Mouse (Mus musculus): ENCODE data around the gene Krtap1-5. TPM values are rescaled to one million over a fixed set of nuclear protein-coding genes. Genes with fewer than 3 reads are reported as not detected.
"Not testable (repeated sequence)": the region's sequence is repeated elsewhere in the genome, so short reads cannot be mapped to it uniquely, and the experiment has no call there.

The Krtap1-5 gene
- polyA plus RNA-seq (2015; fragmentation: Nextera tagmentation; extraction: Ambion mirVana): not detected in 2 replicates

GRCm38 (mm10) chr11:99580636-99581035, at the start of gene Krtap1-5:
Gene Krtap1-5, minus strand, starts transcription at chr11:99581016.
- Histone ChIP-seq H3K4me3 (replicated peaks) (no peak within 1 kb of the TSS), H3K27me3 (no peaks in the 10 kb centered on the region), H3K27ac (replicated peaks) (no peak within 1 kb of the TSS), H3K36me3 (replicated peaks) (no peaks in the 10 kb centered on the region), H3K9ac (no peak within 1 kb of the TSS), H3K9me3 (replicated peaks) (no peaks in the 10 kb centered on the region), H3K4me2 (no peak within 1 kb of the TSS), H3K4me1 (replicated peaks) (no peaks in the 10 kb centered on the region)
- ATAC-seq (ENCODE audit: insufficient read depth): no peak
- WGBS (ENCODE audit: insufficient replicate concordance): 72% methylated on average over 6 of the region's 6 CpGs

DNA sequence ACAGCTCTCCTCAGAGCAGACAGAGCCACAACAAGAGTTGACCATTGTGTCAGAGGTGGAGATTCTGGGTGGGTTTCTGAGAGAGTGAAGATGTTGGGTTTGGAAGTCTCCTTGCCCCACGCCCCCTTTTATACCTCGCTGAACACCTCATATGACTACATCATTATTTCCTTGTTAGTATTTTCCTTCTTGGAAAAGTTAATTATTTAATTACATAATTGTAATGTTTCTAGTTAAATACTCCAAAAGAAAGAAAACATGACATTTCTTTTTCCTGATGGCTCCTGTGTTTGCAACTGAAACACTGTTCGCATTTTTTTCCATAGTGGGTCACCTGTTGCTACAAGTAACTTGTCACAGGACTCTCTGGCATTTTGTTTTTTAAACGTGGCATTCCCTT, 47.3 kb upstream of the Krtap1-5 start, which contains the start of gene Krtap4-1:
Krtap4-1 (minus strand) TSS at position 101 of the 400 bp plus-strand sequence.
- H3K9me3 ChIP-seq (replicated peaks): no peaks in the 10 kb centered on the region
- H3K27ac ChIP-seq (replicated peaks): no peak within 1 kb of the TSS
- no peak within 1 kb of the TSS for H3K4me2 ChIP-seq
- no peak for ATAC-seq (ENCODE audit: insufficient read depth)
- no peak within 1 kb of the TSS for H3K9ac ChIP-seq
- no peaks in the 10 kb centered on the region for H3K4me1 ChIP-seq (replicated peaks)
- H3K4me3 ChIP-seq (replicated peaks): no peak within 1 kb of the TSS
- 60% methylated on average over 4 of the region's 4 CpGs for WGBS (ENCODE audit: insufficient replicate concordance)
- H3K36me3 ChIP-seq (replicated peaks): no peaks in the 10 kb centered on the region
- H3K27me3 ChIP-seq: no peaks in the 10 kb centered on the region

- H3K9me3 ChIP-seq (replicated peaks): no peaks in the 10 kb centered on the region
- no peak within 1 kb of the TSS for H3K4me3 ChIP-seq (replicated peaks)
- H3K27me3 ChIP-seq: no peaks in the 10 kb centered on the region
- WGBS (ENCODE audit: insufficient replicate concordance): 68% methylated on average over 2 of the region's 2 CpGs
- no peak within 1 kb of the TSS for H3K27ac ChIP-seq (replicated peaks)
- no peak for ATAC-seq (ENCODE audit: insufficient read depth)
- no peak within 1 kb of the TSS for H3K4me2 ChIP-seq
- no peaks in the 10 kb centered on the region for H3K4me1 ChIP-seq (replicated peaks)
- H3K36me3 ChIP-seq (replicated peaks): no peaks in the 10 kb centered on the region
- H3K9ac ChIP-seq: no peak within 1 kb of the TSS
Measured at GRCm38 (mm10) chr11:99620335-99620734, 39.5 kb upstream of the Krtap1-5 start, which contains the start of gene Gm11562. Gene Gm11562, minus strand, starts transcription at chr11:99620435.

DNA sequence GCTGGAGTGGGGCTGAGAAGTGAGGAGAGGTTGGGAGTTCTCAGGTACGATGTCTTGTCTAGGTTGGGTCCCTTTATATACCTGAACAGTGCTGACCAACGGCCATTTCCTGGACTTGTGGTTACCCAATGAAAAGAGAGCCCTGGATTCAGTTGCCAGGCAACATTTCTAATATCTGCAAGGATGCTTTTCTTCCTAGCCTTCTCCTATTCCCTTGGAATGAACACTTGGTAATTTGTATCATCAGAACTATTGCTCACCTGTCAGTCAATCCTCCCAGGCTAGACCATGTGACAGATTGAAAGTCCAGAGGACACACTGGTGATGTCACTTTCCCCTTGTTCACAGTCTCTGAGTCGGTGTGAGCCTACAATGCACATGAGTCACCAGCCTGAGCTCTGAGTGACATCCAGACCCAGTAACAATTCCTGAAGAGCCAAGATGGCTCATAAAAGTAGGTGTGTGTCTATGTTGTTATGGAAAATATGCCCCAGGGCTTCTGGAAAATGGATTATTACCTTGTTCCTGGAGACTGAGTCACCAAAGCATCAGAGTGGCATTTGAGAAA, 34.1 kb upstream of the Krtap1-5 start, which contains the start of gene Krtap2-4:
Krtap2-4 (minus strand) TSS at position 51 of the 568 bp plus-strand sequence.
- H3K4me3 ChIP-seq (replicated peaks): no peak within 1 kb of the TSS
- no peak for ATAC-seq (ENCODE audit: insufficient read depth)
- no peak within 1 kb of the TSS for H3K4me2 ChIP-seq
- H3K4me1 ChIP-seq (replicated peaks): no peaks in the 10 kb centered on the region
- no peak within 1 kb of the TSS for H3K9ac ChIP-seq
- no peaks in the 10 kb centered on the region for H3K9me3 ChIP-seq (replicated peaks)
- no peak within 1 kb of the TSS for H3K27ac ChIP-seq (replicated peaks)
- no peaks in the 10 kb centered on the region for H3K36me3 ChIP-seq (replicated peaks)
- WGBS (ENCODE audit: insufficient replicate concordance): 39% methylated on average over 3 of the region's 3 CpGs
- H3K27me3 ChIP-seq: no peaks in the 10 kb centered on the region

DNA sequence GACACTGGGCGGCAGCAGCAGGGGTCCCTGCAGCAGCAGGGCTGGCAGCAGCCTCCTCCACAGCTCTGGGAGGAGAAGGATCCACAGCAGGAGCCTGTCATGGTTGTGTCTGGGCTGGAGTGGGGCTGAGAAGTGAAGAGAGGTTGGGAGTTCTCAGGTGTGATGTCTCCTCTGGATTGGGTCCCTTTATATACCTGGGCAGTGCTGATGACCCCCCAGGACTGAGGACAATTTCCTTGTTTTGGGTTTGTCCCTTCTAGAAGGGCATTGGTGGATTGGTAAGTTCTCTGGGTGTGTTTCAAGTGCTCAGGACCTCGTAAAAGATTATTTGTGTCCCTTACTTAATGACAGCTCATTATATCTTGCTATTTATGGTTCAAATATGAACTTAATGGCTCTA, 29.3 kb upstream of the Krtap1-5 start, which contains the start of gene Gm11937:
Gm11937 (minus strand) TSS at position 101 of the 400 bp plus-strand sequence.
- H3K27ac ChIP-seq (replicated peaks); H3K36me3 ChIP-seq (replicated peaks); H3K9ac ChIP-seq; H3K4me3 ChIP-seq (replicated peaks); H3K27me3 ChIP-seq; H3K9me3 ChIP-seq (replicated peaks); ATAC-seq (ENCODE audit: insufficient read depth); H3K4me2 ChIP-seq; H3K4me1 ChIP-seq (replicated peaks): not testable (repeated sequence)
- WGBS (ENCODE audit: insufficient replicate concordance): 35% methylated on average over 2 of the region's 2 CpGs

DNA sequence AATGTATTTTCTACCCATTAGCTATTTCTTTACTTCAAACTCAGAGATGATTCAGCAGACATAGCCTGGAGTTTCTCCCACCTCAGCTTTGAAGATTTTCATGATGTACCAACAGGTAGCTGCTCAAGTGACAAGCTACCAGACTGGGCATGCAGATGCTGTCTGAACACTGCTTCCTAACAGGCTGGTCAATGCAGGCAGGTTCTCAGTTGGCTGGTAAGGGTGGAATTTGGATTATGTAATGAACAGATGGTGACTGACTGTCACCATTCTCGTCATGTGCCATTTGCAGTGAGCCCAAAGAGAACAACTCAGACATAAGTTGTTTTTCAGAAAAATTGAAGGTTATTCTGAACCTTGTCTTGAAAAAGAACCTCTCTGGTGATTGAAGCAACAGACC, 28.3 kb upstream of the Krtap1-5 start:
- Histone ChIP-seq H3K4me2 (no peak overlapping the region), H3K27me3 (no peaks in the 10 kb centered on the region), H3K4me3 (replicated peaks) (no peak overlapping the region), H3K9ac (no peak overlapping the region), H3K4me1 (replicated peaks) (no peaks in the 10 kb centered on the region), H3K27ac (replicated peaks) (no peak overlapping the region), H3K36me3 (replicated peaks) (no peaks in the 10 kb centered on the region), H3K9me3 (replicated peaks) (no peaks in the 10 kb centered on the region)
- WGBS (ENCODE audit: insufficient replicate concordance): 26% methylated on average over 1 of the region's 1 CpGs
- no peak for ATAC-seq (ENCODE audit: insufficient read depth)

- not testable (repeated sequence) for ATAC-seq (ENCODE audit: insufficient read depth); H3K4me2 ChIP-seq
- WGBS (ENCODE audit: insufficient replicate concordance): 43% methylated on average over 1 of the region's 1 CpGs
Measured at GRCm38 (mm10) chr11:99603208-99603607, 22.4 kb upstream of the Krtap1-5 start, which contains the start of gene Gm11938. Gene Gm11938, minus strand, starts transcription at chr11:99603308.

GRCm38 (mm10) chr11:99597742-99598141, 16.9 kb upstream of the Krtap1-5 start, which contains the start of gene Krtap9-3:
Gene Krtap9-3, minus strand, starts transcription at chr11:99598105.
- not testable (repeated sequence) for H3K4me3 ChIP-seq (replicated peaks); ATAC-seq (ENCODE audit: insufficient read depth); H3K9ac ChIP-seq; H3K4me1 ChIP-seq (replicated peaks); H3K9me3 ChIP-seq (replicated peaks); H3K36me3 ChIP-seq (replicated peaks); H3K4me2 ChIP-seq; H3K27me3 ChIP-seq; H3K27ac ChIP-seq (replicated peaks)
- 59% methylated on average over 6 of the region's 6 CpGs for WGBS (ENCODE audit: insufficient replicate concordance)

More at GRCm38 (mm10) chr11:99603208-99603607, 22.4 kb upstream of the Krtap1-5 start, which contains the start of gene Gm11938:
- H3K4me1 ChIP-seq (replicated peaks); H3K27ac ChIP-seq (replicated peaks); H3K36me3 ChIP-seq (replicated peaks); H3K9ac ChIP-seq; H3K9me3 ChIP-seq (replicated peaks); H3K4me3 ChIP-seq (replicated peaks); H3K27me3 ChIP-seq: not testable (repeated sequence)

DNA sequence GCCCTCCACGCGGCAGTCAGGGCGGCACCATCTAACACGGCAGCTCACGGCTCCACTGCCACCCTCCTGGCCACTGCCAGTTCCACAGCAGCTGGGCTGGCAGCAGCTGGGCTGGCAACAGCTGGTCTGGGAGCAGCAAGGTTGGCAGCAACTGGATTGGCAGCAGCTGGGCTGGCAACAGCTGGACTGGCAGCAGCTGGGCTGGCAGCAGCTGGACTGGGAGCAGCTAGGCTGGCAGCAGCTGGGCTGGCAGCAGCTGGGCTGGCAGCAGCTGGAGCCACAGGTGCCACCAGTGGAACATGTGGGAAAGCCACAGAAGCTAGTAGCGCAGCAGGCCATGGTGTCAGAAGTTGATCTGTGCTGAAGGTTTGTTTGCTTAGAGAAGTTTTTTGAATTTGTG, 10.2 kb upstream of the Krtap1-5 start, which contains the start of gene Krtap1-3:
Krtap1-3 (minus strand) TSS at position 359 of the 400 bp plus-strand sequence.
- H3K4me2 ChIP-seq: no peak within 1 kb of the TSS
- no peaks in the 10 kb centered on the region for H3K9me3 ChIP-seq (replicated peaks)
- WGBS (ENCODE audit: insufficient replicate concordance): 78% methylated on average over 6 of the region's 6 CpGs
- no peaks in the 10 kb centered on the region for H3K27me3 ChIP-seq
- no peaks in the 10 kb centered on the region for H3K36me3 ChIP-seq (replicated peaks)
- no peak within 1 kb of the TSS for H3K27ac ChIP-seq (replicated peaks)
- H3K4me3 ChIP-seq (replicated peaks): no peak within 1 kb of the TSS
- H3K9ac ChIP-seq: no peak within 1 kb of the TSS
- no peak for ATAC-seq (ENCODE audit: insufficient read depth)
- no peaks in the 10 kb centered on the region for H3K4me1 ChIP-seq (replicated peaks)

- ATAC-seq (ENCODE audit: insufficient read depth): no peak
- Histone ChIP-seq H3K9ac (no peak overlapping the region), H3K4me3 (replicated peaks) (no peak overlapping the region), H3K4me2 (no peak overlapping the region), H3K36me3 (replicated peaks) (no peaks in the 10 kb centered on the region), H3K27ac (replicated peaks) (no peak overlapping the region), H3K4me1 (replicated peaks) (no peaks in the 10 kb centered on the region), H3K9me3 (replicated peaks) (no peaks in the 10 kb centered on the region), H3K27me3 (no peaks in the 10 kb centered on the region)
- WGBS (ENCODE audit: insufficient replicate concordance): 78% methylated on average over 7 of the region's 7 CpGs
Measured at GRCm38 (mm10) chr11:99585096-99585495, 4.3 kb upstream of the Krtap1-5 start.

- H3K27me3 ChIP-seq: no peaks in the 10 kb centered on the region
- H3K4me1 ChIP-seq (replicated peaks): no peaks in the 10 kb centered on the region
- no peak within 1 kb of the TSS for H3K9ac ChIP-seq
- 65% methylated on average over 5 of the region's 5 CpGs for WGBS (ENCODE audit: insufficient replicate concordance)
- H3K27ac ChIP-seq (replicated peaks): no peak within 1 kb of the TSS
- H3K4me2 ChIP-seq: no peak within 1 kb of the TSS
- no peak for ATAC-seq (ENCODE audit: insufficient read depth)
- H3K4me3 ChIP-seq (replicated peaks): no peak within 1 kb of the TSS
- H3K36me3 ChIP-seq (replicated peaks): no peaks in the 10 kb centered on the region
- no peaks in the 10 kb centered on the region for H3K9me3 ChIP-seq (replicated peaks)
Measured at GRCm38 (mm10) chr11:99583245-99583704, 2.5 kb upstream of the Krtap1-5 start, which contains the start of gene Krtap1-4. Gene Krtap1-4, minus strand, starts transcription at chr11:99583654.

All from liver, embryonic 15.5 days (tissue).